Mouse (Mus musculus) G1E (cell line): ENCODE measurements around the gene Prdm16. TPM values are rescaled to one million over a fixed set of nuclear protein-coding genes. Genes with fewer than 3 reads are reported as not detected.

Source experiments
- ATAC-seq: 2 replicates; pipeline ENCODE4 v1.8.0; 2016; ENCODE audit warnings: mild to moderate bottlenecking; ENCODE audit not compliant: insufficient number of reproducible peaks, poor library complexity, low FRiP score, severe bottlenecking; ENCODE audit errors: extremely low read depth
- DNase-seq: peaks from one replicate; pipeline ENCODE4 v3.0.0; 2012; ENCODE audit warnings: low spot score
- H3K27me3 ChIP-seq: 2 replicates; pipeline ENCODE4 v1.6.1; 2012; ENCODE audit warnings: mild to moderate bottlenecking, low read length, inconsistent platforms; ENCODE audit not compliant: insufficient read depth
- H3K36me3 ChIP-seq: replicated peaks from 2 replicates; pipeline ENCODE3; 2012; ENCODE audit warnings: mild to moderate bottlenecking, inconsistent platforms
- H3K4me1 ChIP-seq: 2 replicates; pipeline ENCODE4 v1.6.1; 2012; ENCODE audit warnings: low read depth, low read length, inconsistent platforms, mixed read lengths; ENCODE audit not compliant: insufficient read depth
- H3K4me3 ChIP-seq: 2 replicates; pipeline ENCODE4 v1.5.1; 2012; ENCODE audit warnings: low read depth, mild to moderate bottlenecking, inconsistent platforms, low read length, moderate library complexity, mixed read lengths
- H3K9me3 ChIP-seq: replicated peaks from 2 replicates; pipeline ENCODE4 v1.6.1; 2012; ENCODE audit warnings: inconsistent platforms
- CTCF ChIP-seq: IDR thresholded peaks from 2 replicates; pipeline ENCODE4 v1.5.1; 2012; ENCODE audit warnings: low read depth, low read length, inconsistent platforms, mixed read lengths
- GATA1 ChIP-seq: IDR thresholded peaks from 2 replicates; pipeline ENCODE4 v1.6.1; 2012; ENCODE audit warnings: borderline replicate concordance, low read length, inconsistent platforms, mixed read lengths
- GATA2 ChIP-seq: IDR thresholded peaks from 2 replicates; pipeline ENCODE4 v1.6.1; 2012; ENCODE audit warnings: low read depth, low read length, inconsistent platforms, borderline replicate concordance
- POLR2AphosphoS5 ChIP-seq: IDR thresholded peaks from 2 replicates; pipeline ENCODE4 v1.6.1; 2012; ENCODE audit warnings: low read depth, low read length, inconsistent platforms; ENCODE audit not compliant: insufficient replicate concordance
- TAL1 ChIP-seq: conservative IDR thresholded peaks from 2 replicates; pipeline ENCODE4 v1.6.1; 2012; ENCODE audit warnings: low read depth, low read length, inconsistent platforms, mixed read lengths
- polyA plus RNA-seq: library from polyadenylated mRNA; stranded (reverse); fragments of >175 nt; gene quantifications from 2 replicates; pipeline ENCODE4 v1.2.3, GENCODE M21; 2012
- total RNA-seq, 2 experiments: library from RNA; stranded (forward) in 1 of 2; stranded (reverse) in 1 of 2; fragments of 200-1000 nt in 1 of 2; fragments of >200 nt in 1 of 2; fragmentation: Nextera tagmentation in 1 of 2; gene quantifications; 2 replicates each; pipeline ENCODE4 v1.2.3; 2014 to 2017

Gene Prdm16
- total and polyA plus RNA-seq, 3 experiments = under 0.01 TPM; not detected in 2

GRCm38 (mm10) chr4:154465123-154465522 lies 171.6 kb downstream of the Prdm16 start:
- Histone ChIP-seq H3K4me3 (no peak overlapping the region), H3K36me3 (no peaks in the 10 kb centered on the region), H3K27me3 (no peaks in the 10 kb centered on the region), H3K4me1 (no peaks in the 10 kb centered on the region), H3K9me3 (peaks cover 93% of the 10 kb centered on the region)
- no peak for ATAC-seq
- TF ChIP-seq POLR2AphosphoS5 = no peak
- no peak for TF ChIP-seq GATA2
- no peak for TF ChIP-seq CTCF
- TF ChIP-seq GATA1 = no peak
- no peak for TF ChIP-seq TAL1
- no peak for DNase-seq

- ATAC-seq (no peak), DNase-seq (no peak)
- no peak for TF ChIP-seq GATA2
- no peak for TF ChIP-seq CTCF
- TF ChIP-seq POLR2AphosphoS5 = no peak
- no peak for TF ChIP-seq GATA1
- H3K36me3 ChIP-seq = no peaks in the 10 kb centered on the region
- H3K4me1 ChIP-seq = no peaks in the 10 kb centered on the region
- no peak overlapping the region for H3K4me3 ChIP-seq
- H3K9me3 ChIP-seq = peaks cover 93% of the 10 kb centered on the region
- no peaks in the 10 kb centered on the region for H3K27me3 ChIP-seq
Observed at GRCm38 (mm10) chr4:154460021-154460420, 176.7 kb downstream of the Prdm16 start.

- no peak for ATAC-seq
- Histone ChIP-seq H3K4me1 (no peaks in the 10 kb centered on the region), H3K4me3 (no peak overlapping the region), H3K27me3 (no peaks in the 10 kb centered on the region), H3K9me3 (peaks cover 90% of the 10 kb centered on the region), H3K36me3 (no peaks in the 10 kb centered on the region)
- no peak for DNase-seq
- no peak for TF ChIP-seq POLR2AphosphoS5
- TF ChIP-seq GATA1 = no peak
- no peak for TF ChIP-seq CTCF
- no peak for TF ChIP-seq GATA2
- no peak for TF ChIP-seq TAL1
Observed at GRCm38 (mm10) chr4:154457756-154458155, 178.9 kb downstream of the Prdm16 start.

- H3K9me3 ChIP-seq = peaks cover 90% of the 10 kb centered on the region
- no peak overlapping the region for H3K4me3 ChIP-seq
- DNase-seq (no peak), ATAC-seq (no peak)
- H3K4me1 ChIP-seq = no peaks in the 10 kb centered on the region
- no peak for TF ChIP-seq GATA2
- no peak for TF ChIP-seq CTCF
- no peak for TF ChIP-seq TAL1
- TF ChIP-seq GATA1 = no peak
- TF ChIP-seq POLR2AphosphoS5 = no peak
- H3K36me3 ChIP-seq = no peaks in the 10 kb centered on the region
- no peaks in the 10 kb centered on the region; the same call in 1 of the 2 replicates for H3K27me3 ChIP-seq
Observed at GRCm38 (mm10) chr4:154456265-154456822, 180.3 kb downstream of the Prdm16 start.

- no peak for TF ChIP-seq TAL1
- TF ChIP-seq CTCF = no peak
- no peak for TF ChIP-seq GATA1
- TF ChIP-seq GATA2 = no peak
- Histone ChIP-seq H3K4me1 (no peaks in the 10 kb centered on the region), H3K9me3 (peaks cover 92% of the 10 kb centered on the region), H3K36me3 (no peaks in the 10 kb centered on the region), H3K27me3 (no peaks in the 10 kb centered on the region; the same call in 1 of the 2 replicates), H3K4me3 (no peak overlapping the region)
- no peak for DNase-seq
- no peak for ATAC-seq
Observed at GRCm38 (mm10) chr4:154450441-154450840, 186.2 kb downstream of the Prdm16 start.

- H3K4me3 ChIP-seq = no peak overlapping the region
- DNase-seq (no peak), ATAC-seq (no peak)
- TF ChIP-seq GATA1 (no peak), GATA2 (no peak), TAL1 (no peak), POLR2AphosphoS5 (no peak), CTCF (no peak)
- H3K9me3 ChIP-seq = peaks cover 92% of the 10 kb centered on the region
- no peaks in the 10 kb centered on the region for H3K4me1 ChIP-seq
- no peaks in the 10 kb centered on the region; the same call in 1 of the 2 replicates for H3K27me3 ChIP-seq
- H3K36me3 ChIP-seq = no peaks in the 10 kb centered on the region
Observed at GRCm38 (mm10) chr4:154450036-154450435, 186.6 kb downstream of the Prdm16 start.
